Mouse (Mus musculus) lung, postnatal 25 days (tissue): ENCODE results near the gene Bbip1.
A peak's percentile ranks its signal among the peaks of the same experiment; 100 is the strongest.

Experiments used
- DNase-seq: peaks from one replicate; pipeline ENCODE4 v3.0.0; 2022; ENCODE audit warnings: low spot score

Bbip1 gene

DNA sequence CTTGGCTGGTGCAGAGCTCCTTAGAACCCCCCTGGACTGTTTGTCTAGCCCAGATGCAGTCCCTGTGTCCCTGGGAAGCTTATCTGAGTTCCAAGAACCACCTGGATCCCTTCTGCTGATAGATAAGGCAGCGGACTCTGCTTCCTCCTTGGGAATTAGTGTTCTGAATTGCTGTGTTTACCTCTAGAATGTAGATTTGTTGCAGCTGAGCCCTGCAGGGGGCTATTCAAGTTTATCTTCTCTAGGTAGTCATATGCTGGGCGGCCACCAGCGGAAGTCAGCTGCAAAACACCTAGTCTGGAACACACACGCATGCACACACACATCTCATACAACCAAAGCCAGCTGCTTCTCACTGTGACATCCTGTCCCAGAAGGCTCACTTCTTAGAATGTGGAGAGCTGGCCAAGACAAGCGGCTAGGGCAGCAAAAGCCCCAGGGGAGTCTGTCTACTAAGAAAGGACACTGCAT lies 53.6 kb downstream of the Bbip1 start:
- DNase-seq, result peak; percentile 68

DNA sequence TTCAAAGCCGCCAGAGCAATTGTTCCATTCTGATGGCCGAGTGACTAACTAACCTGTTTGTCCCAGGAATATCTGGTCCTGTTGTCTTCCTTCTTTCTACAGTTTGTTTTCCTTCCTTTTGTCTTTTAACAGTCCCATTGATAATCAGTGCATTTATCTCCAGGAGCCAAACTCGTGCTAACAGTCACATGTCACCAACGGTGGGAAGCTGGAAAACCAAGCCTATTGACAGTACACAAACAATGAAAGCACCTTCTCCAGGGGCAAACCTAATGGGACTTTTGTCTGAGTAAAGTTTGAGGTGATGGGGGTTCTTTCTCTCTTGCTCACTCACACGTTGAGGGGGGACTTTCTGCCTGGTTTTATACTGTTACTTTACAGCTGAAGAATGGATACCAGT lies 54.2 kb downstream of the Bbip1 start:
- no peak for DNase-seq

DNA sequence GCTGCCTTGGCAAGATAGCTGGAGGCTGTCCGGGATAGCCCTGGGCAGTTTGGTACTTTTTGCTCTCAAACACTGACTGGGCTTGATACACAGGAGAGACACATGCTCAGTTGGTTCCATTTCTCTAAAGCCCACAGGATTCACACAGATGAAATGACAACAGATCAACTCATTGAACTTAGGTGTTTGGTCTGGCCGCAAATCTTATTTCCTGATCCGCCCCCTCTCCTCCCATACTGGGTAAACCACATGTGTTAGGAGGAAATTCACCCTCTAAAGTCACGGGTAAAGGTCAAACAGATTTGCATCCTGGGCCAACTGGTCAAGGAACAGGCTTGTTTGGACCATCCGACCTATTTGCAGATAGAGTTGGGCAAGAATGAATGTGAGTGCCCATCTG lies 54.9 kb downstream of the Bbip1 start:
- DNase-seq, result no peak

DNA sequence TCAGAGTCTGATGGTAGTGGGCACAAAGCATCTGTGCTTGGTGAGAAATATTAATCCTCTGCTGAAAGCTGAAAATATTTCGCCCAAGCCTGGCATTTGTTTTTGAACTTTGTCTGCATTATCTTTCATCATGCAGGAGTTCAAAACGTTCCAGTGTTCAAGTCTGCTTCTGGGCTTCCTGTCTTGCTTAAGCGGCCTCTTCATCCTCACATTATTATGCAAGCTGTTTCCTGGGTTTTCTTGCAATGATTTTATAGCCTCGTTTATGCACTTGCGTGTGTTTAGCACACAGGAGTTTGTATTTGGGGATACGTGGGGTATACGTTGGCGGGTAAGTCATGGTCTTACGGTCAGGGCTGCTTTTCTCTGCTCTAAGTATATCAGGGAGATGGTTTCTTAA lies 56.1 kb downstream of the Bbip1 start:
- no peak for DNase-seq

DNA sequence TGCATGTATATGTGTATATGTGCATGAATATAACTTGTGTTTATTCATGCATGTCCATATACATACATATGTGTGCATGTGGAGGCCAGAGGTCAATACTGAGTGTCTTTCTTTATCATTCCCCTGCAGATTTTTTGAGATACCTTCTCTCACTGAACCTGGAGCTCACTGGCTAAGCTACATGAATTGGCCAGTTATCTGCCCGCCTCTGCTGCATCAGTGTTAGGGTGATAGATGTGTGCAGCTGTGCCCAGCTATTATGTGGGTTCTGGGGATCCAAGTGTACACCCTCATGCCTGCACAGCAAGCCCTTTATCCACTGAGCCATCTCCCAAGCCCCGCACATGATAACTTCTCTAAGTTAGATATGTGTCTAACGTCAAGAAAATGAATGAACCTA lies 56.6 kb downstream of the Bbip1 start:
- no peak for DNase-seq

DNA sequence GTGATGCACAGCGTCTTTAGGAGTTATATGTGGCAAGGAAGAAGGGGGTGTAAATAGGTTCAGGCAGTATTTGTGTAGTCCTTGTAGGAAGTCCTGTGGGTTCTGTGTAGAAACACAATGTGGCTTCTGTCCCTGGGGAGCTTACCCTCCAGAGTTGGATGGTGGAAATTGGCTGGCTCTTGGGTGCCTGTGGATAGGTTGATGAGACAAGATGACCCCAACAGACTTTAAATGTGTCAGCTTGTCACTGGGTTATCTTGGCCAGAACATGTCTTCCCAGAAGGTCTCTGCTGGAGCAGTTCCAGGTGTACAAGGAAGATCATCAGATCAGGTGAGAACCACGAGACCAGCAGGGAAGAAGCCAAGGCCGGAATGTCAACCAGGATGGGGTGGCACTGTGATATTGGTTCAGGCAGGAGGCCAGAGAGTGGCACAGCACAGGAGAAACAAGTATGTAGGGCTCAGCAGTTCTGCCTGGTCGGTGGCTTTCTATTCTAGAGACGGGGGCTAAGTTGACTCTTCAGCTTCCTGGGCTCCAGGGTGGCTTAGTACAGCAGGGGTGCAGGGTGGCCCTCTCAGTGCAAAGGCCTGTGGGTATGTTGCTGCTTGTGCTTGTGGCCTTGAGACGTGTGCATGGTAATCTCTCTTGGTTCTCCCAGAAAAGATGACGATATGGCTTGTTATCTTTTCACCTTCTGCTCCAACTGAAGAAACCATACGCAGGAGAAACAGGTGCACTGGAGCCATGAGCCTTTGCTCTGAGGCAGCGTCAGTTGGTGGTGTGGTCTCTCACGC lies 57.7 kb downstream of the Bbip1 start:
- no peak for DNase-seq

DNA sequence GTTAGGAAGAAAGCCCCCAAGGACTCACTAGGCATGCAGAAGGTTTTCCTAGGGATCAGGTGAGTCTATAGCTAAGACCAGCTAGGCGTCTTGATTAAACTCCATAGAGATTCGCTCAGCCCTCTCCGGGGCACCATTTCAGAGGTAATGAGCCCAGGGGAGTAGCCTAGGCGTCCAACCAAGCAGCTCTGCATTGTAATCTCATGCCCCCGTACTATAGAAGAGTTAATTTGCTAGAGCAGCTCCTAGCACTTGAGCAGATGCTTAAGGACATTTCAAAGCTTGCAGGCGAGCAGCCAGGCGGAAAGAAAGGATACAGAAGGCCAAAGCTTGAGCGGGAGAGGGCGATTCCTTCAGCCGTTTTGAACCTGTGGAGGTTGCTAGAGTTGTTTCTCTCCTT lies 59.0 kb downstream of the Bbip1 start:
- DNase-seq, result no peak

DNA sequence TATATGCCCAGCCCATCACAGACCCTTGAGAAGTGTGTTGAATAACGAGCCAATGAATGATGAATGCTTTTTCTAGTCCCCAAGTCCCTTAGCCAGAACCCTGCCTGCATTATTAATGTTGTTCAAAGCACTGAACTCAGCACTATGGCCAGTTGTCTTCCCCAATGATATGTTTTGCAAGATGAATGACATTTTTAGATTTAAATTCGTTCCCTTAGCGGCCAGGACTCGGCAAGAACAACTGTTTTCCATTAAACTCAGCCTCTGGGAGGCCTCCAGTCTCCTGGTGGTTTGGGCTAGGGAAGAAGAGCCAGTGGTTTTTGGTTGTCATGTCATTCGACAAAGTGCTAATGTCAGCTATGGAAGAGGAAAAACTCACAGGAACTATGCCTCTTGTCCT lies 62.6 kb downstream of the Bbip1 start:
- no peak for DNase-seq

DNA sequence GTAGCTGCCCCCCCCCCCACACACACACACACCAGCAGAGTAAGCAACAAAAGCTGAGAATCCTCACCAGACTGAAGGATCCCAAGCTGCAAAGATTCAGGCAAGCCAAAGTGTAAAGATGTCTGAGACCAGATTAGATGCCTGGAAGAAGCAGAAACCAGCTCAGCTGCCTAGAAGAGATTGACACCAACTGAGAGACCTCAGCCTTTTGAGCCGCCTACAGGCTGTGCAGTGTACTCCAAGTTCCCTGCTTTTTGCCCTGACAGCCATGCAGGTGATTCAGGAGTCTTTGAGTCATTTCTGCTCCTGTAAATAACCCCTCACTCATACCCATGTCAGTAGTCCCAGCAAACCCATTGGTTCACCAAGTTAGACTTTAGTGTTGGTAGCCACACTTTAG lies 64.0 kb downstream of the Bbip1 start:
- no peak for DNase-seq
